Mouse (Mus musculus) embryonic fibroblast, embryonic 13.5 days (primary cell): Measurements from ENCODE around the gene Polr1c.

Experiments
- CTCF ChIP-seq: IDR thresholded peaks from 2 replicates; pipeline ENCODE4 v1.5.1; 2011; ENCODE audit warnings: mild to moderate bottlenecking, control low read depth, low read length, moderate library complexity, borderline replicate concordance; ENCODE audit not compliant: insufficient read depth
- POLR2A ChIP-seq: IDR thresholded peaks from 2 replicates; pipeline ENCODE4 v1.6.1; 2011; ENCODE audit warnings: low read depth, mild to moderate bottlenecking, control low read depth, low read length, moderate library complexity

DNA sequence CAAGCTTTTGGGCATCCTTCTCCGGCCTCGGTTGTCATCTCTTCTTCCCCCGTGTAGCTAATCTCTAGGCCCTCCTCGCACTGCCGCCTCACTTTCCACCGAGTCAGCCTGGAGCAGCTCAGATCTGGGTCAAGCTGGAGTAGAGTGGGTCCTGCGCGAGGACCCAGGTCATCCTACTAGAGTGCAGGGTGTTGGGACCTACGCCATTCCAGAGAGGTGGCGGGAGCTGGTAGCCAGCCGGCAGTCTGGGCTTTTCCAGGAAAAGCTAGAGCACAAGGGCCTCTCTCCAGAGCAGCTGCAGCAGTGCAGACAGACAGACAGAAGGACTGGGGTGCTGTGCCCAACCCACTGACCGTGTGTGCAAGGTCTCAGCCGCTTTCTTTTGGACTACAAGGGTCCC is 5.6 kb downstream of the Polr1c start:
- TF ChIP-seq CTCF (no peak), POLR2A (no peak)
